Mouse (Mus musculus) CH12.LX (cell line): ENCODE measurements around the gene Gm28038.

Source experiments
- CTCF ChIP-seq, 2 experiments: IDR thresholded peaks in 1 of 2; conservative IDR thresholded peaks in 1 of 2; 2 replicates each; pipeline ENCODE4 v1.5.1; 2011 to 2012; ENCODE audit warnings: low read depth in 2 of 2, low read length in 2 of 2, improper control_type of control experiment in 1 of 2, inconsistent platforms in 1 of 2, mild to moderate bottlenecking in 1 of 2, moderate library complexity in 1 of 2
- E2F4 ChIP-seq: IDR thresholded peaks from 2 replicates; pipeline ENCODE4 v1.6.1; 2011; ENCODE audit warnings: low read depth, low read length, improper control_type of control experiment; ENCODE audit not compliant: insufficient replicate concordance
- ELF1 ChIP-seq: IDR thresholded peaks from 2 replicates; pipeline ENCODE4 v1.6.1; 2014; ENCODE audit warnings: low read depth, mild to moderate bottlenecking, inconsistent platforms, low read length, improper control_type of control experiment
- MYC ChIP-seq: IDR thresholded peaks from 2 replicates; pipeline ENCODE4 v1.6.1; 2011; ENCODE audit warnings: low read depth, mild to moderate bottlenecking, improper control_type of control experiment, low read length
- POLR2A ChIP-seq: IDR thresholded peaks from 2 replicates; pipeline ENCODE4 v1.6.1; 2011; ENCODE audit warnings: low read depth, mild to moderate bottlenecking, improper control_type of control experiment, low read length
- POLR2AphosphoS2 ChIP-seq: IDR thresholded peaks from 2 replicates; pipeline ENCODE4 v1.6.1; 2011; ENCODE audit warnings: low read depth, low read length, improper control_type of control experiment
- TBP ChIP-seq: conservative IDR thresholded peaks from 2 replicates; pipeline ENCODE4 v1.6.1; 2011; ENCODE audit warnings: low read depth, low read length, improper control_type of control experiment
- TCF12 ChIP-seq: IDR thresholded peaks from 2 replicates; pipeline ENCODE4 v1.6.1; 2014; ENCODE audit warnings: low read depth, mild to moderate bottlenecking, inconsistent platforms, low read length, improper control_type of control experiment
- ZC3H11A ChIP-seq: IDR thresholded peaks from 2 replicates; pipeline ENCODE4 v1.6.1; 2012; ENCODE audit warnings: low read depth, mild to moderate bottlenecking, inconsistent platforms, low read length, improper control_type of control experiment
- ZKSCAN1 ChIP-seq: IDR thresholded peaks from 2 replicates; pipeline ENCODE4 v1.6.1; 2012; ENCODE audit warnings: low read depth, inconsistent platforms, low read length, improper control_type of control experiment, borderline replicate concordance

GRCm38 (mm10) chr2:30257699-30258460, 23.0 kb upstream of the Gm28038 start:
- TF ChIP-seq CTCF (conservative IDR thresholded peaks at IDR 0.05 in 1 of 2, IDR thresholded peaks at IDR 0.05 in 1 of 2; ENCODE audit: low read depth in 2 of 2, low read length in 2 of 2): no peak
- no peak for TF ChIP-seq ZKSCAN1
- TF ChIP-seq ELF1: no peak
- TF ChIP-seq TCF12: no peak
- no peak for TF ChIP-seq POLR2A
- TF ChIP-seq MYC: no peak
- TF ChIP-seq E2F4: no peak
- no peak for TF ChIP-seq ZC3H11A
- TF ChIP-seq POLR2AphosphoS2: no peak
- TF ChIP-seq TBP: no peak
